Mouse (Mus musculus): Measurements from ENCODE around the gene Olfr397. TPM values are rescaled to one million over a fixed set of nuclear protein-coding genes. Genes with fewer than 3 reads are reported as not detected.

Olfr397 gene
- not detected for total RNA-seq (2023)

DNA sequence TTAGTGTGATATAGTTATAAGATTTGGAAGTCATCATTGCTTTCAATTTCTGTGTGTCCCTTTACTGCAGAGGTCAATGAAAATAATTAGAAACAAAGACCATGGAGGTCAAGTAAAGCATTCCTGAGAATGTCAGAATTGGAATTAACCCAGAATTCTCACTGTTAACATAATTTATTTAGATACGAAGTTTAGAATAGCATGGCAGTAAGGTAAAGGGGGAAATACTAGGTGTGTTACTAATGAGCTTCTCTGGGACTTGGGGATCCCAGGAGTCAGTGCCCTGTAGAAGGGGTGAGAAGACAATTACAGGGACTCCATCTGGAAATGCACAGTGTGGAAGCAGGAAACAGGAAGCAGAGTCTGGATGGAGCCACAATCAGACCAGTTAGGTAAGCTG is at the start of gene Olfr397:
Gene Olfr397, plus strand, starts transcription at position 301 of the 400 bp plus-strand sequence.

DNA sequence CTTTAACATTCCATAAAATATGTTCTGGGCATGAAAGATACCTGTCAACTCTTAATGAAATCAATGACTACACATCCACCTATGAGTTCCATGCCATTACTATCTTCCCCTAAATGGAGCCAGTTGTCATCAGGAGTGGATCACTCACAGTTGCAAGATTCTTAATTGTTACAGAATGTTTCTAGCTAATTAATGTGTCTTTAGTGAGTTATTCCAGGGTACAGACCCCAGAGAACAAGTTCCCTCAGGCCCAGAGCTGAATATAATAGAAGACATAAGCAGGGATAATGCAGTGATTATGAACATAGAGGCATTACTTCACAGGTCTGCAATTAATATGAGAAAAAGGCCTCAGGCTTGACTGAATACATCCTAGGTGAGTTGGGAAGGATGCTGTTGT is 24.2 kb upstream of the Olfr397 start, which contains the start of gene Olfr23:
Gene Olfr23, plus strand, starts transcription at position 301 of the 400 bp plus-strand sequence.

DNA sequence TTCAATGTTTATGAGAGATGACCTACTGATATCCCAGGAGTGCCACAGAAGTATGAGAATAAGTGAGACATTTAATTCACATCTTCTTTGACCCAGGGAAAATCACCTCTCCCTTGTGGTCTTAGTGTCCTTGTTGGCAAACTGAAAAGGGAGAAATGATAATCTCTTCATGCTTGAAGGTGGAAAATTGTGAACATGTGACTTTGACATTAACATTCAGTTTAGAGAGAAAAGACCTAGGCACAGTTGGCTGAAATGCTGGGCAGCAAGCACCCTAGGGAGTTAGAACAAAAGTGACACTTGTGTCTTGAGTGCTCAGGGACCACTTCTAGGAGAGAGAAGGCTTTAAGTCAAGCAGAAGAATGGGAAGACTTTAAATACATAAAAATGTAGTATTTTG is 29.7 kb downstream of the Olfr397 start, which contains the start of gene Olfr398:
Gene Olfr398, minus strand, starts transcription at position 101 of the 400 bp plus-strand sequence.

Other genes starting within 250 kb of the Olfr397 start
- gene Olfr389, start 180.1 kb upstream of the Olfr397 start, total RNA-seq (2023) = not detected
- not detected for gene Olfr390, start 177.9 kb upstream of the Olfr397 start, total RNA-seq (2023)
- gene Olfr391-ps, start 157.8 kb upstream of the Olfr397 start, total RNA-seq (2023) = not detected
- not detected for gene Olfr392, start 143.8 kb upstream of the Olfr397 start, total RNA-seq (2023)
- gene Olfr393, start 109.4 kb upstream of the Olfr397 start, total RNA-seq (2023) = not detected
- gene Olfr394, start 70.0 kb upstream of the Olfr397 start, total RNA-seq (2023) = not detected
- gene Olfr395, start 51.5 kb upstream of the Olfr397 start, total RNA-seq (2023) = not detected
- not detected for gene Olfr23, start 24.1 kb upstream of the Olfr397 start, total RNA-seq (2023)
- gene Olfr398, start 29.6 kb downstream of the Olfr397 start, total RNA-seq (2023) = not detected
- not detected for gene Olfr139, start 95.7 kb downstream of the Olfr397 start, total RNA-seq (2023)
- not detected for gene Olfr399, start 95.8 kb downstream of the Olfr397 start, total RNA-seq (2023)
- not detected for gene Zfp616, start 109.1 kb downstream of the Olfr397 start, total RNA-seq (2023)
- gene Olfr401, start 152.9 kb downstream of the Olfr397 start, total RNA-seq (2023) = not detected
- gene Olfr402, start 192.7 kb downstream of the Olfr397 start, total RNA-seq (2023) = not detected
- gene Olfr403, start 225.4 kb downstream of the Olfr397 start, total RNA-seq (2023) = not detected